Mouse (Mus musculus) embryo, embryonic 11 days (tissue): ENCODE data around the gene Gm20696.

Source experiments
- DNase-seq: peaks from one replicate; pipeline ENCODE4 v3.0.0-alpha.2; 2015

Gene Gm20696

GRCm38 (mm10) chr6:99478873-99479650 is 187.5 kb downstream of the Gm20696 start:
- no peak for DNase-seq

GRCm38 (mm10) chr6:99475040-99475439 is 191.6 kb downstream of the Gm20696 start:
- DNase-seq = no peak

GRCm38 (mm10) chr6:99470906-99471305 is 195.7 kb downstream of the Gm20696 start:
- DNase-seq = no peak

- DNase-seq = peak; percentile 36
Measured at GRCm38 (mm10) chr6:99469134-99469834, 197.3 kb downstream of the Gm20696 start.

- DNase-seq = no peak
Measured at GRCm38 (mm10) chr6:99467831-99468230, 198.8 kb downstream of the Gm20696 start.

- peak; percentile 62 for DNase-seq
Measured at GRCm38 (mm10) chr6:99467109-99467508, 199.5 kb downstream of the Gm20696 start.

GRCm38 (mm10) chr6:99466354-99466753 is 200.2 kb downstream of the Gm20696 start:
- no peak for DNase-seq

- DNase-seq = no peak
Measured at GRCm38 (mm10) chr6:99464449-99464848, 202.1 kb downstream of the Gm20696 start.

GRCm38 (mm10) chr6:99463906-99464305 is 202.7 kb downstream of the Gm20696 start:
- DNase-seq = no peak

GRCm38 (mm10) chr6:99458775-99459174 is 207.8 kb downstream of the Gm20696 start:
- DNase-seq = no peak

- no peak for DNase-seq
Measured at GRCm38 (mm10) chr6:99453763-99454520, 212.7 kb downstream of the Gm20696 start.

GRCm38 (mm10) chr6:99452638-99453185 is 213.9 kb downstream of the Gm20696 start:
- DNase-seq = no peak

- peak; percentile 42 for DNase-seq
Measured at GRCm38 (mm10) chr6:99451479-99451878, 215.1 kb downstream of the Gm20696 start.

GRCm38 (mm10) chr6:99447447-99447846 is 219.2 kb downstream of the Gm20696 start:
- no peak for DNase-seq

- no peak for DNase-seq
Measured at GRCm38 (mm10) chr6:99446801-99447415, 219.7 kb downstream of the Gm20696 start.

GRCm38 (mm10) chr6:99443460-99443859 is 223.1 kb downstream of the Gm20696 start:
- DNase-seq = no peak

- DNase-seq = no peak
Measured at GRCm38 (mm10) chr6:99441100-99441499, 225.5 kb downstream of the Gm20696 start.

- DNase-seq = no peak
Measured at GRCm38 (mm10) chr6:99440606-99441005, 226.0 kb downstream of the Gm20696 start.

- peak; percentile 66 for DNase-seq
Measured at GRCm38 (mm10) chr6:99439878-99440361, 226.7 kb downstream of the Gm20696 start.

- DNase-seq = peak; percentile 37
Measured at GRCm38 (mm10) chr6:99439214-99439877, 227.3 kb downstream of the Gm20696 start.

GRCm38 (mm10) chr6:99436371-99436770 is 230.2 kb downstream of the Gm20696 start:
- no peak for DNase-seq

- no peak for DNase-seq
Measured at GRCm38 (mm10) chr6:99435140-99435539, 231.5 kb downstream of the Gm20696 start.
